Mouse (Mus musculus) spleen, postnatal 36 days (tissue): ENCODE data around the gene Olfr1509.
"Not testable (repeated sequence)": the region's sequence is repeated elsewhere in the genome, so short reads cannot be mapped to it uniquely, and the experiment has no call there.

Experiments
- DNase-seq, 2 experiments: peaks; one replicate each; pipeline ENCODE4 v3.0.0; 2022; ENCODE audit warnings: low spot score in 2 of 2, mixed read lengths in 1 of 2

The Olfr1509 gene

DNA sequence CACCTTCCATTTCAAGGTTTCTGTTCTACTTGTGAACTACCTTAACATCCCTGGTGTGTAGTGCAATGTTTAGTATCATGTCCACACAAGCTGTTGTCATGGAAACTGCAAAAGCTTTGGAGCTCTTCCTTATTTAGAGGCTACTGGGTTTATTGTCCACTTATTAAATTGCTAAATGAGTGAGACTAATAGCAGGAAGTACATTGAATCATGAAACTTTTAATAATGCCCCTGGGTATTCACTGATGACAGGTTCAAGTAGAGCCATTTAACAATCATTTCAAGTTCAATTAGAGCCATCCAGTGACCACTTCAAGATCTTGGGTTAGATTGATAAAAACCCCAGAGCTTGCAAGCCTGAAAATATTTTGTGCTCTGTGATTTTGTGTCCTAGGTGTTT lies at the start of gene Olfr1509:
TSS of gene Olfr1509 (plus strand) at position 301 of the 400 bp plus-strand sequence.
- DNase-seq: no peak

DNA sequence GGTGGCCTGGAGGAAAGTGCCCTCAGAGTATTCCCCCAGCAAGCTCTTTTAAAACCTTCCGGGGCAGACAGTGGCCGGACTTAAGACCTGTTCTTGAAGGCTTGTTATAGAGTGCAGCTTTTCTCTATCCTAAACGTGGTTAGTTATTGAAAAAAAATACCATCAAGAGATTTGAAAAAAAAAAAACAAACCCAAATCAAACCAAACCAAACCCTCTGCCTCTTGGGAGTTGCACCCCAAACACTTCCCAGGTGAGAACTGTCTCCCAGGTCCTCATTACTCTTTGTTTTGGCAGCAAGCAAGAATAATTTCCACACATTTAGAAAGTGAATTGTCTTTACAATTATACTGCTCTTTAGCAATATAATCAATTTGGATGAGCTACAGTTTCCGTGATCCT lies 45.5 kb upstream of the Olfr1509 start, which contains the start of gene Olfr1511:
TSS of gene Olfr1511 (minus strand) at position 101 of the 400 bp plus-strand sequence.
- DNase-seq: no peak

- not testable (repeated sequence) for DNase-seq
Observed at GRCm38 (mm10) chr14:52410142-52410919, 32.5 kb upstream of the Olfr1509 start.

- no peak for DNase-seq
Observed at GRCm38 (mm10) chr14:52414273-52414672, 28.5 kb upstream of the Olfr1509 start, which contains the start of gene Olfr1510. TSS of gene Olfr1510 (minus strand) at chr14:52414373.

- peak; percentile 5 to 21 for DNase-seq
Observed at GRCm38 (mm10) chr14:52427686-52428085, 15.1 kb upstream of the Olfr1509 start.

DNA sequence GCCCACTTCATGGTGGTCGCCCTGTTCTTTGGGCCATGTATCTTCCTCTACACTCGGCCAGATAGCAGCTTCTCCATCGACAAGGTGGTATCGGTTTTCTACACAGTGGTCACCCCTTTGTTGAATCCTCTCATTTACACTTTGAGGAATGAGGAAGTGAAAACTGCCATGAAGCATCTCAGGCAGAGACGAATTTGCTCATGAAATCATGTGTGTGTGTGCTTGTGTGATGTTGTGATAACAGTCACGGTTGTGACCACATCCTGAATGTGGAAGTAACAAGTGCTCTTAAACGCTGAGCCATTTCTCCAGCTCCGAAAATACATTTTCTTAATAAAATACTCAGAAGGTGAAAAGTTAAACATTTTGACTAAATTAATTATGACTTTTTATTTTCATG lies 8.3 kb downstream of the Olfr1509 start:
- DNase-seq: peak; percentile 61 to 69

DNA sequence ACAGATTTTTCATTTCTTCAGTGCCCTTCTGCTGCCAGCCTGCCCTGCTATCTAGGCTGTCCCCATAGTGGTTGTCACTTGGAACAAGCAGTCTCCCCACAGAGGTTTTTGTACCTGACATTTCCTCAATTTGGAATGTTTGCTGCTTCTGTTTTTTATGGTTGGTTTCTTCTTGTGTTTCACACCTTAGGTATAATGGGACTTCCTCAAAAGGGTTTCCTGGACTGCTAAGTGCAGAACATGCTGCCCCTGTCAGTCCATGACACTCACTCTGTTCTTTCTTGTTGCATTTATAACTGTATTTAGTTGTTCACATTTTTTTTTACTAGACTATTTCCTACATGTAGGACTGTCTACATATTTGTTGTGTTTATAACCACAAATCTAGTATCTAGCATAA lies 19.1 kb downstream of the Olfr1509 start:
- peak in 1 of 2 experiments; percentile 2 for DNase-seq

- no peak for DNase-seq
Observed at GRCm38 (mm10) chr14:52465738-52466137, 22.9 kb downstream of the Olfr1509 start.

DNA sequence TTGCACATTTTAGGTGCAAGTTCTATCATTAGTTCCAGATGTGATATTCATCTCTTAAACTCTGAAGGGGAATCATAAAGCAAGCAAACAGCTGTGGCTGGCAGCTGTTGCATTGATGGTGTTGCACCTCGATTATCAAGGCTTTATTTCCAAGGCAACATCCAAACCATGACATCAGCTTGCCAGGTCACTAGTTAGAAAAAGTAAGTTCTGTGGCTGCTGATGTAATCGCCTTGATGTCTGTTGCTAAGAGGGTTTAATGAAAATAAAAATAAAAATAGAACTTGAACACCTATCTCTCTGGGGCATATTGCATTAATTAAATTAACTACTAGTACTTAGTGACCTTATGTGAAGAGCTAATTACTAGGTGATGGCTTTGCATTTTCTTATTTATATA lies 24.6 kb downstream of the Olfr1509 start, which contains the start of gene Olfr1508:
TSS of gene Olfr1508 (minus strand) at position 101 of the 400 bp plus-strand sequence.
- no peak for DNase-seq

DNA sequence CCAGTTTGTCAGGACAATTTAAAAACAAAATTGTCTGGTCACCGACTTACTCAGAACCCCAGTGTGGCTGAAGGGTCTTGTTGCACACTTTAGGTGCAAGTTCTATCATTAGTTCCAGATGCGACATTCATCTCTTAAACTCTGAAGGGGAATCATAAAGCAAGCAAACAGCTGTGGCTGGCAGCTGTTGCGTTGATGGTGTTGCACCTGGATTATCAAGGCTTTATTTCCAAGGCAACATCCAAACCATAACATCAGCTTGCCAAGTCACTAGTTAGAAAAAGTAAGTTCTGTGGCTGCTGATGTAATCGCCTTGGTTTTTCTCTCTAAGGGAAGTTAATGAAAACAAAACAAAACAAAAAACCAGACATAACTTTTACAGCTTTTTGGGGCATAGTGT lies 52.7 kb downstream of the Olfr1509 start, which contains the start of gene Olfr1507:
TSS of gene Olfr1507 (minus strand) at position 234 of the 400 bp plus-strand sequence.
- DNase-seq: no peak
